Mouse (Mus musculus): ENCODE results near the gene Rsad2. TPM values are rescaled to one million over a fixed set of nuclear protein-coding genes. Genes with fewer than 3 reads are reported as not detected.

Rsad2 gene
- polyA plus RNA-seq (2012; rRNA removed), result 1.3 and 2.4 TPM in 2 replicates

DNA sequence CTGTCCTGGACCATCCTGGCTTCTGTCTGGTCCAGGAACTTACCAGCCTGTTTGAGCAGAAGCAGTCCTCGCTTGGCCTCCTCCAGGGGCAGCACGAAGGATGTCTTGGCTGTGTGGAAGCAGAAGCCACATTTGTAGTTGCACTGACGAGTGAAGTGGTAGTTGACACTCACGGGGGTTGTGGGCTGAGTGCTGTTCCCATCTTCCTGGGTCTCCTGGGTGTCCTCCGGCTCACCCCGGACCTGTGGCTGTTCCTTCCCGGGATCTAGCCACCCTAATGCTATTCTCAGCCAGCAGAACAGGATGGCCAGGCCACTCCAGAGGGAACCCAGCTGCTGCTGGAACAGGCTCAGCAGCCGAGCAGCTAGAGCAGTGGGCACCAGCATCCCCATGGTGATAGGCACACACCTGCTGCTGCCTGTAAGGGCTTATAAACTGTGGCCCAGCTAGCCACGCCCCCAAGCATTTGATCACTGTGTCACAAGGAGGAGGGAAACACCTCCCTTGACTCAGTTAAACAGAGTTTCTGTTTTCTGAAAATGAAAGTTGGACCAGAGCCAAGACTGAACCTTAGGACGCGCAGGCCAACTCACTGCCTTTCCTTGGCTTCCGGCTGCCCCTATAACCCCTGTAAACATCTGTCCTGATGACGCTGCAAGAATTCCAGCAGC is at the start of gene Rsad2:
Rsad2 (minus strand) TSS at position 425 of the 671 bp plus-strand sequence.

DNA sequence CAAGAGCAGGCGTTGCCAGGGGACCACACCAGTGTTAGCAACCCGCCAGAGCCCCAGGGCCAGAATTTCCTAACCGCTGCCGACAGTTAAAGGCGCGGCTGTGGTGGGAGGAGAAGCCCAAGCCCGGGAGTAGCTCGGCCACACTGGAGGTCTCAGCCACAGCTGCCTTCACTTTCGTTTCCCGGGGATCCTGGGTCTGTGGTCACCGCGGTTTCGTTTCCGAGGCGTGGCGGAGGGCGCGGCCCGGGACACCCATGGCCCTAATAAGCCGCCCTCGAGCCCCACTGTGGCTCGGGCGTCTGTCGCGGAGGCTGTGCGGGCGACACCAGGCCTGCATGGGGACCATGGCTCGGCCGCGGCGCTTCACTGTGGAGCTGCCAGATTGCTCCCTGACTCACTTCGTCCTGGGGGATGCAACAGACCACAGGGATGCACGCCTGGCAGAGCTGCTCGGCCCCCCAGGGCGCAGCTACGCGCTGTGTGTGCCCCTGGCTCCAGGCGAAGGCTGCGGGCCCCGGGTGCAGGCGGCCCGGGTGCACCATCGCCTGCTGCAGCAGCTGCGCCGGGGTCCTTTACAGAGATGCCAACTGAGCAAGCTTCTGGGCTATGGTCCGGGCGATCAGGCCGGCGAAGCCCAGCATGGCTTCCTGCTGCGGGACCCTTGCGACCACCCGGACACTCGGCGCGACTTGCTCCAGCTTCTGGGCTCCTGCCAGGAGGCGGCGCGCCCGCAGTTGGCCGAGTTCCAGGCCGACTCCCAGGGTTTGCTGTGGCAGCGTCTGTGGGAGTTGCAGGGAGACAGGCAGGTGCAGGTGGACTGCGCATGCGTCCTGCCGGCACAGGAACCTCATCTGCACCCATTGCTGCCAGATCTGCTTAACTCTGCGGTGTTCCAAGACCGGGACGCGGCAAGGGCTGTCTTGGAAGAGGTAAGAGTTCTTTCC is 13.1 kb upstream of the Rsad2 start, which contains the start of gene Cmpk2:
Cmpk2 (plus strand) TSS at position 107 of the 944 bp plus-strand sequence.

DNA sequence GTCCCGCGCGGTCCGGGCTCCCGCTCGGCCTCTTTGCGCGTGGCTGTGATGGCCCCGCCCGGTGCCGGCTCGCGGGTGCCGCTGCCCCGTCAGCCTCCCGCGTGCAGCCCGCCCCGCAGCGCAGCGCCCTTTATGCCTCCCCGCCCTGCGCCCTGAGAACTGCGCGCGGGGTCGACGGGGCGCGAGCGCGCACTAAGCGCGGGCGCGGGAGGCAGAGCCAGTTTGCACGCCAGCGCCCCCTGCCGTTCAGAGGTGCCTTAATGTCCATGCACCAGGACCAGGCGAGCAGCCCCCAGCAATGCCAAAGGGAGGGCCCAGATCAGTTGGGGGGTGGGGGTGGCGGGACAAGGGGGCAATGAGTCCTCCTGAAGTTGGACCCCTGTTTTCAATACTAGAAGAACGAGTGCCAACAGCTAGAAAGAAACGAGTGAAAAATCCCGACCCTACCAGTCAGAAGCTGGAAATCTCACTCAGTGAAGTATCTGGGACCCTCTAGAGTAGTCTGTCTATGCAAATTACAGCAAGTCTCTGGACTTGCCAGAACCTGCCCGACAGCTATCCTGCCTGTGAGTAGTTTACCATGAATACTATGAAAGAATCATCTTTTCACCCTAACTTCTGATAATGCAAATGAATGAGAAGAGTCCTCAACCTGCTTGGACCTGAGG is 41.0 kb downstream of the Rsad2 start, which contains the start of gene Rnf144a:
Rnf144a (minus strand) TSS at position 151 of the 668 bp plus-strand sequence.

Other genes starting within 250 kb of the Rsad2 start
- gene Rnf144a, start 41.2 kb downstream of the Rsad2 start, polyA plus RNA-seq (2012; rRNA removed), result 0.75 and 0.80 TPM in 2 replicates
- gene Cmpk2, start 12.8 kb upstream of the Rsad2 start, polyA plus RNA-seq (2012; rRNA removed), result 4.4 and 6.6 TPM in 2 replicates